Mouse (Mus musculus) ES-Bruce4 (cell line): ENCODE data around the gene Prss36.

Source experiments
- CTCF ChIP-seq: IDR thresholded peaks from one replicate; pipeline ENCODE4 v1.8.1; 2011; ENCODE audit warnings: low read depth, low read length
- EP300 ChIP-seq: IDR thresholded peaks from 2 replicates; pipeline ENCODE4 v1.6.1; 2011; ENCODE audit warnings: low read depth, low read length; ENCODE audit not compliant: insufficient read depth

GRCm38 (mm10) chr7:127988904-127989303 is 42.4 kb upstream of the Prss36 start:
- TF ChIP-seq EP300 (no peak), CTCF (no peak)
